Mouse (Mus musculus) ES-Bruce4 (cell line): ENCODE results near the gene Nedd4. TPM values are rescaled to one million over a fixed set of nuclear protein-coding genes. Genes with fewer than 3 reads are reported as not detected.

Experiments used
- H3K27ac ChIP-seq: 2 replicates; pipeline ENCODE4 v1.5.1; 2012; ENCODE audit warnings: low read length, inconsistent platforms; ENCODE audit not compliant: insufficient read depth
- H3K27me3 ChIP-seq: 2 replicates; pipeline ENCODE4 v1.6.1; 2012; ENCODE audit warnings: mild to moderate bottlenecking, low read length, inconsistent platforms; ENCODE audit not compliant: control insufficient read depth, poor library complexity, insufficient read depth, severe bottlenecking
- H3K36me3 ChIP-seq: 2 replicates; pipeline ENCODE4 v1.6.1; 2012; ENCODE audit warnings: inconsistent platforms, mild to moderate bottlenecking, low read length, moderate library complexity; ENCODE audit not compliant: control insufficient read depth, poor library complexity, insufficient read depth, severe bottlenecking
- H3K4me1 ChIP-seq: one replicate; pipeline ENCODE4 v1.8.1; 2011; ENCODE audit warnings: low read length; ENCODE audit not compliant: control insufficient read depth, insufficient read depth
- H3K4me3 ChIP-seq: 2 replicates; pipeline ENCODE4 v1.5.1; 2011; ENCODE audit warnings: low read depth, mild to moderate bottlenecking, low read length
- H3K9ac ChIP-seq: 2 replicates; pipeline ENCODE4 v1.6.1; 2012; ENCODE audit warnings: low read depth, mild to moderate bottlenecking, inconsistent platforms; ENCODE audit not compliant: poor library complexity, severe bottlenecking
- H3K9me3 ChIP-seq: replicated peaks from 2 replicates; pipeline ENCODE4 v1.6.1; 2012; ENCODE audit warnings: mild to moderate bottlenecking, low read length, inconsistent platforms; ENCODE audit not compliant: control insufficient read depth, poor library complexity, insufficient read depth, severe bottlenecking
- CTCF ChIP-seq: IDR thresholded peaks from one replicate; pipeline ENCODE4 v1.8.1; 2011; ENCODE audit warnings: low read depth, low read length
- EP300 ChIP-seq: IDR thresholded peaks from 2 replicates; pipeline ENCODE4 v1.6.1; 2011; ENCODE audit warnings: low read depth, low read length; ENCODE audit not compliant: insufficient read depth
- POLR2A ChIP-seq: IDR thresholded peaks from one replicate; pipeline ENCODE4 v1.8.1; 2011; ENCODE audit warnings: low read length; ENCODE audit not compliant: insufficient read depth
- polyA plus RNA-seq: library from polyadenylated mRNA; stranded (reverse); fragments of >200 nt; gene quantifications from 2 replicates; pipeline ENCODE4 v1.2.4, GENCODE M21; 2011; ENCODE audit warnings: low read depth; ENCODE audit not compliant: missing spikeins, insufficient read depth, insufficient read length

Gene Nedd4
- polyA plus RNA-seq, 1 experiment = 1,184 TPM

DNA sequence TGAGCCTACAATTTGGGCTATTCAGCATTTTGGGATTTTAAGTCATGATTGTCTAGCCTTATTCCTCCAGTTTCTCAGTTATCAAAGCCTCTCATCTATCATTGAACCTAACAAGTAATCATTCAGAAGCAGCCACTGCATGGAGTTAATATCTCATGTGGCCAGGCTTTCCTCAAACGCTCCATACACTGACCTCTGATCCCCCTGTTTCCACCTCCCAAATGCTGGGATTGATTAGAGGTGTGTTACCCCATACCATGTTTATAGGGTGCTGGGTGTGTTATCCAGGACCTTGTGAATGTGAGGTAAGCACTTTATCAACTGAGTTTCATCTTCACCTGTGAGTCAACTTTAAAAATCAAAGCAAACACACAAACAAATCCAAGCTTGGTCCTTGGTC lies 28.7 kb downstream of the Nedd4 start:
- Histone ChIP-seq H3K9me3 (no peaks in the 10 kb centered on the region), H3K27ac (no peak overlapping the region), H3K4me3 (no peak overlapping the region), H3K9ac (no peak overlapping the region), H3K27me3 (no peaks in the 10 kb centered on the region), H3K36me3 (peaks cover 93% of the 10 kb centered on the region), H3K4me1 (no peaks in the 10 kb centered on the region)
- TF ChIP-seq CTCF (no peak), EP300 (no peak), POLR2A (no peak)

DNA sequence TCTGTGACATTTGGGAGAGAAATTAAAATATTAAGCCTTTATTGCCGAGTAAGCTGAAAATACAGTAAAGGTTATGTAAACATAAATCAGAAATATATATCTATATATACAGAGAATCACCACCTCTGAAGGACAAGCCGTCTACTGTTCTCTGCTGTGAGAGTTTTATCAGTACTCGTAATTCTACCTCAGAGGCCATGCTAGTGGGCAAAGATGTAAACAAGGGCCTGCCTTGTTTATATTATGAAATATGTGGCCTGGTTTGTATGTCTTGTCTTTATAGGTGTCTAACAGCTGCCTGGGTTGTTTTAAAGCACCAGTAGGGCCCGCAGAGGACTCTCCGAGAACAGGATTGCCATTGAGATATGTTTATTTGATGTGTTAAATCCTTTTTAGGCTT lies 29.8 kb downstream of the Nedd4 start:
- no peaks in the 10 kb centered on the region for H3K27me3 ChIP-seq
- TF ChIP-seq POLR2A (no peak), CTCF (no peak), EP300 (no peak)
- H3K27ac ChIP-seq = no peak overlapping the region
- H3K4me1 ChIP-seq = no peaks in the 10 kb centered on the region
- H3K4me3 ChIP-seq = no peak overlapping the region
- no peaks in the 10 kb centered on the region for H3K9me3 ChIP-seq
- no peak overlapping the region for H3K9ac ChIP-seq
- peaks cover 92% of the 10 kb centered on the region for H3K36me3 ChIP-seq

DNA sequence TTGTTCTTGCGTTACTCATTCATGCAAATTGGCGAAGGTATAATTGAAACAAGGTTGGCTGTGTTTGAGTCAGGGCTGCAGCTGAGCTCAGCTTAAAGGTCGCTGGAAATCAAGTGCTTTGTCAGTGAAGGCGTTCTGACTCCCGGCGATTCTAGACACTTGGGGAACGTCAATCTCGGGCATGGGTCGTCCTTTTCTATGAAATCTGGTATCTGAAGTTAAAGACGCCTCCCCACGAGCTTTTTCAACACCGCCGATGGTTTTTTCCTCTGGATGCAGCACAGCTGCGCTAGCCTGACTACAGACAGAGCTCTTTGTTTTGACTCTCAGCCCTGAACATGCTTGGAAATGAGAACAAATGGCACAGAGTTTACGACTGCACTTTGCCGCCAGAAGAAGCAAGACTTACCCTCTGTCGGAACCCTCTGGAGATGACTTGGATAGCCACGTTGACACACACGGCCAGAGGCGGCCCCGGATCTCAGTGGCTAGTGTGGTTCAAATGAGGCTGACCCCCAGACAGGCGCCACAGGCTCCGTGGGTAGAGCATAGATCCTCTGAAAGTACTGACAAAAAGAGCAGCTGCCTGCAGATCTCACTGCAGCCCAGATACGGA lies 31.0 kb downstream of the Nedd4 start:
- Histone ChIP-seq H3K36me3 (peaks cover 88% of the 10 kb centered on the region), H3K9ac (no peak overlapping the region), H3K4me3 (no peak overlapping the region), H3K27ac (no peak overlapping the region), H3K4me1 (no peaks in the 10 kb centered on the region), H3K27me3 (no peaks in the 10 kb centered on the region), H3K9me3 (no peaks in the 10 kb centered on the region)
- TF ChIP-seq CTCF (no peak), POLR2A (no peak), EP300 (no peak)

DNA sequence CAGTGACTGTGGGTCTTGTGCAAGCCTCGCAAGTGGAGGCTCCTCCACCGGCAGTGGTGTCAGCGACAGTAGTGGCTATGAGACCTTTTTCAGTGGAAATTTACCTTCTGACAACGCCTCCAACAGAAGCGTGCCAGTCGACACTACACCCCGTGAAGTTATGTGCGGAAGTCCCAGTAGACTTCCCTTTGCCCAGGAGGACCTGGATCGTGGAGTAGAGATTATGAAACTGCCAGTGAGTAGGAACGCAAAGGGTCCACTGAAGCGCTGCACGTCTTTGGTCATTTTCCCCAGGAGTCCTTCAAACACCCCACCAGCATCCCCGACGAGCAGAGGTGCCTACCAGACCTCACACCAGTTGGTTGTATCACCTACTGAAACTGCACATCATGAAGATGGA lies 31.7 kb downstream of the Nedd4 start:
- H3K9me3 ChIP-seq = no peaks in the 10 kb centered on the region
- H3K9ac ChIP-seq = no peak overlapping the region
- no peaks in the 10 kb centered on the region for H3K27me3 ChIP-seq
- TF ChIP-seq CTCF (no peak), EP300 (no peak), POLR2A (no peak)
- H3K36me3 ChIP-seq = peaks cover 88% of the 10 kb centered on the region
- H3K27ac ChIP-seq = no peak overlapping the region
- H3K4me1 ChIP-seq = no peaks in the 10 kb centered on the region
- H3K4me3 ChIP-seq = no peak overlapping the region

DNA sequence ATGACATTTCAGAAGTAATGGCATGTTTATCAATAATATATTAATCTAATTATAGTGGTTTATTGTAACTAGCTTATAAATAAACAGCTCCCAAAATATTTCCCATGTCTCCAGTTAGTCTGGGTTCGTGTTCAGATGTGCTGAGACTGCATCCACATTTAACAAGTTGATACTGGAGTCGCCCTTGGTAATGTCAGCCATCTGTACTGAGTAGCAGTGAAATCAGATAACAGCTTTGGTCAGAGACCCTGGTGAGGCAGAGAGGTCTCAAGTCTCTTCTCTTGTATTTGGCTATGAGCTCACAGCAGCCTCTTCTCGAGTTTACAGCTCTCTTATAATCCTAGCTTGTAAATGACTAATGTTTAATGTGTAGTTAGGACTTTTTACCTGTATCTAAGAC lies 34.4 kb downstream of the Nedd4 start:
- Histone ChIP-seq H3K36me3 (peaks cover 87% of the 10 kb centered on the region), H3K9ac (no peak overlapping the region), H3K27ac (no peak overlapping the region), H3K27me3 (no peaks in the 10 kb centered on the region), H3K9me3 (no peaks in the 10 kb centered on the region), H3K4me1 (no peaks in the 10 kb centered on the region), H3K4me3 (no peak overlapping the region)
- TF ChIP-seq POLR2A = no peak
- no peak for TF ChIP-seq CTCF
- no peak for TF ChIP-seq EP300

DNA sequence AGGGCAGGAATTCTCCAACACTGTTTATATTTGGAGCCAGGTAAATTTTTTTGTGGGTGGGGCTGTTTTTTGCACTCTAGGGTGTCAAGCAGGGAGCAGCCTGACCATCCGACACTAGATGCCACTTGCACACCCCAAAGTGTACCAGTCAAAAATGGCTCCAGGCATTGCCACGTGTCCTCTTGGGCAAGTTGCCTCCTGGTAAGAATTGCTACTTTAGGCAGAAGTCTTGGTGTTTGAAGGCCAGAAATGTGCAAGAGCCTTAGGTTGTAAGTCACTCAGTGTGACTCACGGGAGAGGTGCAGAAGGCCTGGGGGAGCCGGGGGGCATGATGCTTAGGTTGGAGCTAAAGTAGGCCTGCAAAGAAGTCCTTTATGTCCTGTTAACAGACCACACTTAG lies 35.6 kb downstream of the Nedd4 start:
- H3K27me3 ChIP-seq = no peaks in the 10 kb centered on the region
- no peak overlapping the region for H3K27ac ChIP-seq
- H3K4me3 ChIP-seq = no peak overlapping the region
- TF ChIP-seq EP300 (no peak), CTCF (no peak), POLR2A (no peak)
- no peak overlapping the region for H3K9ac ChIP-seq
- no peaks in the 10 kb centered on the region for H3K9me3 ChIP-seq
- no peaks in the 10 kb centered on the region for H3K4me1 ChIP-seq
- peaks cover 86% of the 10 kb centered on the region for H3K36me3 ChIP-seq
